Mouse (Mus musculus): ENCODE data around the gene Zbtb18.
"Not testable (repeated sequence)": the region's sequence is repeated elsewhere in the genome, so short reads cannot be mapped to it uniquely, and the experiment has no call there.

Zbtb18 gene

GRCm38 (mm10) chr1:177447541-177448111 is 5.5 kb downstream of the Zbtb18 start:
- DNase-seq (ENCODE audit: low spot score): no peak

- no peak for DNase-seq (ENCODE audit: low spot score)
Measured at GRCm38 (mm10) chr1:177448121-177448561, 6.0 kb downstream of the Zbtb18 start.

GRCm38 (mm10) chr1:177448921-177449320 is 6.8 kb downstream of the Zbtb18 start:
- no peak for DNase-seq (ENCODE audit: low spot score)

GRCm38 (mm10) chr1:177449857-177450256 is 7.7 kb downstream of the Zbtb18 start:
- DNase-seq (ENCODE audit: low spot score): not testable (repeated sequence)

GRCm38 (mm10) chr1:177451041-177451440 is 8.9 kb downstream of the Zbtb18 start:
- DNase-seq (ENCODE audit: low spot score): no peak

- DNase-seq (ENCODE audit: low spot score): no peak
Measured at GRCm38 (mm10) chr1:177451991-177452431, 9.9 kb downstream of the Zbtb18 start.

GRCm38 (mm10) chr1:177452987-177453386 is 10.8 kb downstream of the Zbtb18 start:
- DNase-seq (ENCODE audit: low spot score): no peak

GRCm38 (mm10) chr1:177453806-177454205 is 11.7 kb downstream of the Zbtb18 start:
- no peak for DNase-seq (ENCODE audit: low spot score)

GRCm38 (mm10) chr1:177454492-177454891 is 12.3 kb downstream of the Zbtb18 start:
- no peak for DNase-seq (ENCODE audit: low spot score)

- DNase-seq (ENCODE audit: low spot score): no peak
Measured at GRCm38 (mm10) chr1:177455466-177455865, 13.3 kb downstream of the Zbtb18 start.

GRCm38 (mm10) chr1:177456208-177456607 is 14.1 kb downstream of the Zbtb18 start:
- DNase-seq (ENCODE audit: low spot score): no peak

- DNase-seq (ENCODE audit: low spot score): no peak
Measured at GRCm38 (mm10) chr1:177456772-177457171, 14.6 kb downstream of the Zbtb18 start.

- no peak for DNase-seq (ENCODE audit: low spot score)
Measured at GRCm38 (mm10) chr1:177457981-177458380, 15.8 kb downstream of the Zbtb18 start.

GRCm38 (mm10) chr1:177458456-177459389 is 16.6 kb downstream of the Zbtb18 start:
- no peak for DNase-seq (ENCODE audit: low spot score)

- DNase-seq (ENCODE audit: low spot score): no peak
Measured at GRCm38 (mm10) chr1:177459536-177459935, 17.4 kb downstream of the Zbtb18 start.

GRCm38 (mm10) chr1:177467150-177467549 is 25.0 kb downstream of the Zbtb18 start:
- DNase-seq (ENCODE audit: low spot score): no peak

GRCm38 (mm10) chr1:177468436-177468835 is 26.3 kb downstream of the Zbtb18 start:
- no peak for DNase-seq (ENCODE audit: low spot score)

GRCm38 (mm10) chr1:177470091-177470490 is 27.9 kb downstream of the Zbtb18 start:
- DNase-seq (ENCODE audit: low spot score): no peak

GRCm38 (mm10) chr1:177470951-177471350 is 28.8 kb downstream of the Zbtb18 start:
- no peak for DNase-seq (ENCODE audit: low spot score)

GRCm38 (mm10) chr1:177475542-177476197 is 33.5 kb downstream of the Zbtb18 start:
- DNase-seq (ENCODE audit: low spot score): no peak

- no peak for DNase-seq (ENCODE audit: low spot score)
Measured at GRCm38 (mm10) chr1:177478578-177478977, 36.4 kb downstream of the Zbtb18 start.

GRCm38 (mm10) chr1:177479356-177480004 is 37.3 kb downstream of the Zbtb18 start:
- no peak for DNase-seq (ENCODE audit: low spot score)
